Mouse (Mus musculus) c-Kit-positive CD71-negative TER-119-negative erythroid progenitor cells, embryonic 14.5 days (primary cell): ENCODE data around the gene Irak3.

Source experiments
- DNase-seq: peaks from one replicate; pipeline ENCODE4 v3.0.0-alpha.2; 2013; ENCODE audit warnings: low read depth

The Irak3 gene

DNA sequence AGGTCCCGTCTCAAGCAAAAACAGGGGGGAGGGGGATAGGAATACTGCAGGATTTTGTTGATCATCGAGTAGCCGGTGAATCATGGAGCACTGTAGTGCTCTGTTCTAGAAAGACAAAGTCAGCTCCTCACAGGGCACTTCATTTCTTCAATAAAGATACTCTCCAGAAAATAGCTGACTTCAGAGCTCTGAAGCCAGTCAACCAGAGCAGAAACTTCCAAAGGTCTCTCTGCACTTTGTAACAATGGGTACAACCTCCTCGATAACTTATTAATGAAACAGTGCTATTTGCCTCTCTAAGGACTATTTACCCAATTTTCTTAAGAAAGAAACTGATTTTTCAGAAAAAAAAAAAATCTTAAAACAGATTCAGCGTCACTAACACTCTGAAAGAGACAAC lies 106.2 kb downstream of the Irak3 start:
- no peak for DNase-seq

GRCm38 (mm10) chr10:120095136-120095535 lies 106.8 kb downstream of the Irak3 start:
- DNase-seq, result no peak

GRCm38 (mm10) chr10:120092548-120092947 lies 109.4 kb downstream of the Irak3 start:
- DNase-seq, result no peak
